Mouse (Mus musculus) liver, postnatal 0 days (tissue): ENCODE data around the gene Hist1h3d. TPM values are rescaled to one million over a fixed set of nuclear protein-coding genes. Genes with fewer than 3 reads are reported as not detected.
"Not testable (repeated sequence)": the region's sequence is repeated elsewhere in the genome, so short reads cannot be mapped to it uniquely, and the experiment has no call there.

Experiments
- ATAC-seq: fragments of 200-750 bp; cut with Nextera tagmentation; 2 replicates; pipeline ENCODE4 v1.8.0; 2017; ENCODE audit warnings: mild to moderate bottlenecking, moderate library complexity
- DNase-seq: peaks from one replicate; pipeline ENCODE4 v3.0.0-alpha.2; 2016
- H3K27ac ChIP-seq: fragments of 300-500 bp; sonication (generic); 2 replicates; pipeline ENCODE4 v1.5.1; 2014; ENCODE audit warnings: antibody characterized with exemption, moderate library complexity, mild to moderate bottlenecking, low read depth
- H3K27me3 ChIP-seq: fragments of 300-500 bp; sonication (generic); 2 replicates; pipeline ENCODE4 v1.6.1; 2014; ENCODE audit warnings: low read length, control low read depth, mixed read lengths; ENCODE audit not compliant: insufficient read depth
- H3K36me3 ChIP-seq: fragments of 300-500 bp; sonication (generic); replicated peaks from 2 replicates; pipeline ENCODE4 v1.6.1; 2014; ENCODE audit warnings: mild to moderate bottlenecking, control low read depth, low read length, moderate library complexity, mixed read lengths; ENCODE audit not compliant: insufficient read depth
- H3K4me1 ChIP-seq: fragments of 300-500 bp; sonication (generic); 2 replicates; pipeline ENCODE4 v1.6.1; 2014; ENCODE audit warnings: antibody characterized with exemption, mild to moderate bottlenecking, control low read depth; ENCODE audit not compliant: insufficient read depth
- H3K4me2 ChIP-seq: fragments of 300-500 bp; sonication (generic); 2 replicates; pipeline ENCODE4 v1.6.1; 2014; ENCODE audit warnings: low read depth, mild to moderate bottlenecking, low read length, moderate library complexity, mixed read lengths
- H3K4me3 ChIP-seq: fragments of 300-500 bp; sonication (generic); 2 replicates; pipeline ENCODE4 v1.5.1; 2014; ENCODE audit warnings: low read depth, low read length
- H3K9ac ChIP-seq: fragments of 300-500 bp; sonication (generic); replicated peaks from 2 replicates; pipeline ENCODE4 v1.6.1; 2014; ENCODE audit warnings: mild to moderate bottlenecking, moderate library complexity
- H3K9me3 ChIP-seq: fragments of 300-500 bp; sonication (generic); 2 replicates; pipeline ENCODE4 v1.6.1; 2016; ENCODE audit warnings: mild to moderate bottlenecking, control low read depth, low read length, mixed read lengths
- CTCF ChIP-seq: sonication (generic); IDR thresholded peaks from 2 replicates; pipeline ENCODE4 v1.5.1; 2016; ENCODE audit warnings: antibody characterized with exemption, low read depth
- EP300 ChIP-seq: IDR thresholded peaks from 2 replicates; pipeline ENCODE4 v1.6.1; 2016; ENCODE audit warnings: antibody characterized with exemption, low read depth, mild to moderate bottlenecking
- WGBS: fragments of 180-500 bp; shearing (Covaris S2); extraction: QIAGEN DNeasy Blood & Tissue Kit; methylation state at CpG from one replicate; pipeline ENCODE4 v1.1.7; 2014; ENCODE audit not compliant: insufficient replicate concordance; 5-methylcytosine and 5-hydroxymethylcytosine counted together
- polyA plus RNA-seq: library from polyadenylated mRNA; unstranded; fragments of >200 nt; fragmentation: Nextera tagmentation; extraction: Ambion mirVana; gene quantifications from 2 replicates; pipeline ENCODE4 v1.2.1, GENCODE M21; 2015

Hist1h3d gene
- polyA plus RNA-seq, 1 experiment from 2014 or later, result 5.8 TPM

DNA sequence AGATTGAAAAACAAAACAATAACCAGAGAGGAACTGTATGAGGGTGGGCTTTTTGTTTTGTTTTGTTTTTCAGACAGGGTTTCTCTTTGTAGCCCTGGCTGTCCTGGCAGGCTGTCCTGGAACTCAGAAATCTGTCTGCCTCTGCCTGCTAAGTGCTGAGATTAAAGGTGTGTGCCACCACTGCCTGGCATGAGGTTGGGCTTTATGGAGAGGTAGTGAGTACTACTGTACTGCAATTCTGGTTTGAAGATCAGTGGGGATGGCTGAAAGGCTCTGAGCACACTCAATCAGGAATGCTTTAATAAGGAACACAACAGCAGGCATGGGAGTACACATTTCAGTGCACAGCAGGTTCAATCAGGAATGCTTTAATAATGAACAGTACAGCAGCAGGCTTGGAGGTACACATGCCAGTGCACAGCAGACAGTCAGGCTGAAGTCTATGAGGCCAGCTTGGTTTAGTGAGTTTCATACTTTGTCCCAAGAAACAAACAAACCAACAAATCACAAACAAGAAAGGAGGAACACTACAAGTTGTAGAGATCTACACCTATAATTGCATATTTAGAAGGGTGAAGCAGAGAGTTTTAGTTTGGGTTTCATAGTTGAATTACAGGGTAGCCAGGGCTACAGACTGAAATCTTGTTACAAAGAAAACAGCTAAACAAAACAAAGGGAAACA is 8.0 kb downstream of the Hist1h3d start:
- DNase-seq, result no peak
- peaks cover 24% of the 10 kb centered on the region for H3K4me1 ChIP-seq
- no peak for ATAC-seq
- peak overlapping the region; percentile 86 for H3K4me2 ChIP-seq
- H3K9ac ChIP-seq, result peak overlapping the region; percentile 83
- H3K27ac ChIP-seq, result peak overlapping the region; percentile 99
- peak overlapping the region; percentile 59 for H3K4me3 ChIP-seq
- no peaks in the 10 kb centered on the region for H3K9me3 ChIP-seq
- TF ChIP-seq EP300 (no peak), CTCF (no peak)
- no peaks in the 10 kb centered on the region for H3K36me3 ChIP-seq
- no peaks in the 10 kb centered on the region for H3K27me3 ChIP-seq

DNA sequence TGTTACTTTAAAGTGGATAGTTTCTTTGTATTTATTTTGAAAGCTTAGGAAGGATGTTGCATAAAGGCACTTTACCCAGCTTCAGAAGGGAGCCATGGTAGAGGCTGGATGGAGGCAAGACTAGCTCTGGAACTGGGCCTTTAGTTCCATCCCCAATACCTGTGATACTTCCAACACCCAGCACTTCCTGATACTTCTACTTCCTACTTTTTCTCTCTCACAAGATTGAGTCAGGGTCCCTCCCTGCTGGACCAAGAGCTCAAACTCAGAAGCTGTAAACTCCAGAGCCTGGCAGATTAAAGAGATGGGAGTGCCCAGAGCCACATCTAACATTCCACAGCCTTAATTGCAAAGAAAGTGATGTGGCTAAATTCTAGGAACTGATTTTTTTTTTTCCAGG is 8.8 kb downstream of the Hist1h3d start:
- peak overlapping the region; percentile 59 for H3K4me3 ChIP-seq
- no peaks in the 10 kb centered on the region for H3K36me3 ChIP-seq
- H3K4me2 ChIP-seq, result peak overlapping the region; percentile 86
- ATAC-seq, result no peak
- H3K27ac ChIP-seq, result peak overlapping the region; percentile 99
- peak overlapping the region; percentile 65 for H3K9ac ChIP-seq
- no peaks in the 10 kb centered on the region for H3K9me3 ChIP-seq
- H3K27me3 ChIP-seq, result no peaks in the 10 kb centered on the region
- TF ChIP-seq CTCF, result no peak
- TF ChIP-seq EP300, result no peak
- H3K4me1 ChIP-seq, result peaks cover 29% of the 10 kb centered on the region
- DNase-seq, result no peak

DNA sequence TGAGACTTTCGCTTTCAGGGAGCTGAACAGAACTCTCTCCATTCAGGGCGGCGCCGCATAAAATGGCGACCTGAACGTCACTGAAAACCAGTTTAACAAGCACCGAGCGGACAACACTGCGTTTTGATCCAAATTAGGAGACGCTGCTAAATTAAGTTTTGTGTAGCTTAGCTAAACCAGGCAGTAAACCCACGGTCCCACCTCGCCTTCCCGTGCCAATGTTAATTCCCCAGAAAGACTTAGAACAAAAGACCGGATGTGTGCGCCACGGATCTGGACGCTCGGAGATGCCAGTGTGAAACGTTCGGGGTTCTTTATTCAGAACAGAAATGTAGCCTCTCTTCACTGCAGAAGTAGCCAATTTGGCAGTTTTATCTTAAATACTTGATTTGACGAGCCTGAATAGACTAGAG is 9.5 kb downstream of the Hist1h3d start:
- H3K4me1 ChIP-seq, result peaks cover 29% of the 10 kb centered on the region
- ATAC-seq (peak; percentile 24), DNase-seq (peak; percentile 85)
- 0 out of 2 replicates have a peak, but pooled peaks have one; percentile 42 for TF ChIP-seq EP300
- no peak for TF ChIP-seq CTCF
- H3K27ac ChIP-seq, result peak overlapping the region; percentile 99
- peak overlapping the region; percentile 65 for H3K9ac ChIP-seq
- H3K4me2 ChIP-seq, result peak overlapping the region; percentile 86
- H3K9me3 ChIP-seq, result no peaks in the 10 kb centered on the region
- no peaks in the 10 kb centered on the region for H3K36me3 ChIP-seq
- H3K27me3 ChIP-seq, result no peaks in the 10 kb centered on the region
- peak overlapping the region; percentile 59 for H3K4me3 ChIP-seq
- WGBS, result under 1% methylated on average over 21 of the region's 21 CpGs

DNA sequence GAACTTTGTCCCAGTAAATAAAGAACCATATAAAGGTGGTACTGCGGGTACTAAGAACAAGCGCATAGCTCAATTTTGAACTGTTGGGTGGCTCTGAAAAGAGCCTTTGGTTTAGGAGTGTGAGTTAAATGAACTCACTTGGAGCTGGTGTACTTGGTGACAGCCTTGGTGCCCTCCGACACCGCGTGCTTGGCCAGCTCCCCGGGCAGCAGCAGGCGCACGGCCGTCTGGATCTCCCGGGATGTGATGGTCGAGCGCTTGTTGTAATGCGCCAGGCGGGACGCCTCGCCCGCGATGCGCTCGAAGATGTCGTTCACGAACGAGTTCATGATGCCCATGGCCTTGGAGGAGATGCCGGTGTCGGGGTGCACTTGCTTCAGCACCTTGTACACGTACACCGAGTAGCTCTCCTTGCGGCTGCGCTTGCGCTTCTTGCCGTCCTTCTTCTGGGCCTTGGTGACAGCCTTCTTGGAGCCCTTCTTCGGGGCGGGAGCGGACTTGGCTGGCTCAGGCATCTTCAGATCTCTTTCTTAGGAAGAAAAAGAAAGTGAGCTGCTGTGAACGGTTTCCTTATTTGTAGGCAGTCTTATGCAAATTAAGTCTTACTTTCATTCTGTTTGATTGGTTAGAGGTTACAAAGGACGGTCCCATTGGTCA is 10.0 kb downstream of the Hist1h3d start:
- ATAC-seq, result peak; percentile 79
- Histone ChIP-seq H3K4me1 (peaks cover 29% of the 10 kb centered on the region), H3K4me2 (peak overlapping the region; percentile 86), H3K4me3 (peak overlapping the region; percentile 59), H3K27ac (peak overlapping the region; percentile 99), H3K9ac (peak overlapping the region; percentile 65)
- H3K27me3 ChIP-seq, H3K9me3 ChIP-seq, H3K36me3 ChIP-seq: not testable (repeated sequence)
- TF ChIP-seq EP300, result peak; percentile 71
- DNase-seq, result peak; percentile 75
- 0% methylated on average over 19 of the region's 36 CpGs for WGBS

DNA sequence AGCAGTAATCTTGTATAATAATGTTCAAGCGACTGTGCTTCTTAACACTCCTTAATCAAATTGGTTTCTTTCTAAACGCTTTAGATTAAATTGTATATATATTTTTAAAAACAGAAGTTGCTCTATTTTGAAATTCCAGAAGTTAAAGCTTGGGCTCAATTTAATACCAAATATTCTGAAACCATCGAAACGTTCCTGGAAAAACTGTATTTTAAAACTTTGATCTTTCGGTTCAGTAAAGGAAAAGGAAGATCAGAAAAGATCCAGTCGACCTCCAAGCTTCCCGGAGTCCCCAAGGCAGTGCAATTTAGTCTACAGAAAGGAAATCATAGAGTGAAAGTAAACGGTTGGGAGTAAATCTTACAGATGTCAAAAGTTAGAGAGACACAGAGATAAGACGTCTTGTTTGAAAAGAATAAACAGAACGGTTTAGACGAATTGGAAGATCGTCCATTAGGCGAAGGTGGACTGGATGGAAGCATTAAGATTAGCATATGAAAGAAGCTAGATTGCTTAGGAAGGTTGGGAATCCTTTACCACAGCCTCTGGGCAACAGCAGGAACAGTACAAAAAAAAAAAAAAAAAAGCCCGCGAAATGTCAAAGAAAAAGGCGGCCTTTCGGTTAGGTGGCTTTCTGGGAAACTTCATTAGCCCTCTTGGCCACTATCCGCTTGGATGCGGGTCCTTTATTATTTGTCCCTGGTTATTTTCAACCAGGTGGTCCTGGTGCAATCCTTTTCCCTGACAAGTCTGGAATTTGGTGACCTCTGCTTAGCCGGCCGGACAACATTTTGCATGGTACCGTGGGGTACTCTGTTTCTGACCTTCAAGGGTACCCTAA is 10.8 kb downstream of the Hist1h3d start:
- H3K27ac ChIP-seq, result peak overlapping the region; percentile 97
- peak overlapping the region; percentile 86 for H3K4me2 ChIP-seq
- H3K27me3 ChIP-seq, result no peaks in the 10 kb centered on the region
- H3K36me3 ChIP-seq, result no peaks in the 10 kb centered on the region
- 0 out of 2 replicates have a peak, but pooled peaks have one; percentile 33 for TF ChIP-seq EP300
- TF ChIP-seq CTCF, result no peak
- H3K4me3 ChIP-seq, result peak overlapping the region; percentile 59
- peak overlapping the region; percentile 69 for H3K9ac ChIP-seq
- ATAC-seq, result no peak
- no peaks in the 10 kb centered on the region for H3K9me3 ChIP-seq
- DNase-seq, result no peak
- 3% methylated on average over 22 of the region's 22 CpGs for WGBS
- H3K4me1 ChIP-seq, result peaks cover 26% of the 10 kb centered on the region

DNA sequence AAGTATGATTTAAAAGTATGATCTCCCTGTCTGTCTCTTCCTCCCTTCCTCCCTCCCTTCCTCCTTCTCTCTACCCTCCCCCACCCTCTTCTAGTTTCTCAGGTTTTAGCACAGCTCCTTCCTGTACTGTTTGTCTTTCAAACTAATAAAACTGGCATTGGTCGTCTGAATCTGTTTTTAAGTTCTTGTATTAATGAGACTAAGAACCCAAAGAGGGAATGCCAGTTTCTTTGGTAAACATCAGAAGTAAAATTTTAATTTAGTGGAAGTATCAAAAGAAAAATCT is 11.3 kb downstream of the Hist1h3d start:
- H3K27ac ChIP-seq, result peak overlapping the region; percentile 97
- no peaks in the 10 kb centered on the region for H3K36me3 ChIP-seq
- no peak for ATAC-seq
- H3K27me3 ChIP-seq, result no peaks in the 10 kb centered on the region
- H3K4me1 ChIP-seq, result peaks cover 26% of the 10 kb centered on the region
- TF ChIP-seq EP300 (no peak), CTCF (no peak)
- DNase-seq, result peak; percentile 11
- H3K9me3 ChIP-seq, result no peaks in the 10 kb centered on the region
- WGBS, result 5% methylated on average over 1 of the region's 1 CpGs
- H3K9ac ChIP-seq, result peak overlapping the region; percentile 69
- peak overlapping the region; percentile 86 for H3K4me2 ChIP-seq
- H3K4me3 ChIP-seq, result peak overlapping the region; percentile 59
